In the genomic region with DNA sequence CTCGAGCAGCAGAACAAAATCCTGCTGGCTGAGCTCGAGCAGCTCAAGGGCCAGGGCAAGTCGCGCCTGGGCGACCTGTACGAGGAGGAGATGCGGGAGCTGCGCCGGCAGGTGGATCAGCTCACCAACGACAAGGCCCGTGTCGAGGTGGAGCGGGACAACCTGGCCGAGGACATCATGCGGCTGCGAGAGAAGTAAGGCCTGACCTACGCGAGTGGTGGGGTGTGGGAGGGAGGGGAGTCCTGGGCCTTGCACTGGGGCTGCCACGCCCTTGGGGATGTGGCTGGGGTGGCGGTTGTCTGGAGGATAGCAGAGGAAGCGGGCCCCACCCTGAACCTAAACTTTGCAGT, we compare ENCODE assay signal across 8 mouse cellular contexts. TPM values are rescaled to one million over a fixed set of nuclear protein-coding genes. Genes with fewer than 3 reads are reported as not detected.
DNase-seq lines count a peak whose midpoint lies in the region; ATAC-seq lines count a peak whose summit lies in the region.

No protein-coding gene starts in this region.

- intact Hi-C loops in gastrocnemius, postnatal 14 days (cut with DNase I; ENCODE audit: low total_unique reads), result loop anchor here (5.0 kb wide), 1 partner anchor 282 kb away; no protein-coding TSS in a partner anchor

- no peaks in the 10 kb centered on the region for H3K27me3 ChIP-seq in lung, embryonic 16.5 days (ENCODE audit: control insufficient read depth, insufficient read depth, low read depth, low read length)

- H3K4me3 ChIP-seq in lung, embryonic 16.5 days (ENCODE audit: low read length), result peak overlapping the region; percentile 86

- H3K4me1 ChIP-seq in lung, embryonic 16.5 days (replicated peaks; ENCODE audit: control insufficient read depth, insufficient read depth, low read length), result peaks cover 10% of the 10 kb centered on the region

- H3K27ac ChIP-seq in lung, embryonic 16.5 days (ENCODE audit: low read length), result peak overlapping the region; percentile 99

- peak; percentile 24 for ATAC-seq in lung, embryonic 16.5 days (ENCODE audit: low read depth)

- H3K9me3 ChIP-seq in lung, embryonic 16.5 days (ENCODE audit: control insufficient read depth, low read length), result no peaks in the 10 kb centered on the region

- H3K36me3 ChIP-seq in lung, embryonic 16.5 days (ENCODE audit: control insufficient read depth, insufficient read depth, low read length), result peaks cover 13% of the 10 kb centered on the region

- WGBS in lung, embryonic 16.5 days, result under 1% methylated on average over 21 of the region's 21 CpGs

- DNase-seq in adrenal gland, postnatal 10 days, result peak; percentile 41
- DNase-seq in adrenal gland, adult (ENCODE audit: inconsistent age in 2 of 2, low spot score in 1 of 2), result no peak
- DNase-seq in adrenal gland, postnatal 25 days, result peak; percentile 23
- peak; percentile 55 for DNase-seq in gastrocnemius, postnatal 14 days
- peak; percentile 90 for DNase-seq in induced T-regulatory cell, adult 2 months (ENCODE audit: low read depth)
- peak; percentile 49 for DNase-seq in skeletal muscle tissue, adult 2 months (ENCODE audit: low read depth, low spot score)
- no peak for DNase-seq in right cerebral cortex, postnatal 25 days

- H3K9ac ChIP-seq in lung, embryonic 16.5 days (ENCODE audit: low read length), result peak overlapping the region; percentile 89

- H3K4me2 ChIP-seq in lung, embryonic 16.5 days (ENCODE audit: low read depth, low read length), result peak overlapping the region; percentile 75

RNA-seq across cellular contexts. Expression of a gene that starts 1.0 kb away (rescaled TPM):
- 100 to 1,000 TPM; 595 to 607 TPM for total RNA-seq in adrenal gland, postnatal 10 days (2021)
- total RNA-seq in adrenal gland, postnatal 25 days (2021), result 122 and 146 TPM in 2 replicates
- total RNA-seq in gastrocnemius, postnatal 14 days (2021), result 100 to 1,000 TPM; 423 to 456 TPM
- 922 and 967 TPM in 2 replicates for polyA plus RNA-seq in lung, embryonic 16.5 days (2015; fragmentation: Nextera tagmentation; extraction: Ambion mirVana)

RNA-seq across cellular contexts. Expression of a gene that starts 30.3 kb away (rescaled TPM):
- total RNA-seq in adrenal gland, postnatal 10 days (2021), result 1 to 10 TPM; 5.7 to 9.6 TPM
- total RNA-seq in adrenal gland, postnatal 25 days (2021), result 4.9 and 7.7 TPM in 2 replicates
- total RNA-seq in gastrocnemius, postnatal 14 days (2021), result 1 to 10 TPM; 3.7 to 3.9 TPM
- 14.8 and 16.5 TPM in 2 replicates for polyA plus RNA-seq in lung, embryonic 16.5 days (2015; fragmentation: Nextera tagmentation; extraction: Ambion mirVana)

Comparison
In these comparisons a context has a peak if more than half of its experiments do, and no peak if none do; other contexts are left out.
1. DNase-seq: peak in adrenal gland, postnatal 10 days (single experiment), adrenal gland, postnatal 25 days (single experiment), gastrocnemius, postnatal 14 days (single experiment), induced T-regulatory cell, adult 2 months (single experiment) and skeletal muscle tissue, adult 2 months (single experiment); none in adrenal gland, adult (0 of 2) and right cerebral cortex, postnatal 25 days (single experiment).